Mouse (Mus musculus): ENCODE results near the gene Gbe1. TPM values are rescaled to one million over a fixed set of nuclear protein-coding genes. Genes with fewer than 3 reads are reported as not detected.
A peak's percentile ranks its signal among the peaks of the same experiment; 100 is the strongest.

Gbe1 gene
- polyA plus RNA-seq (2012; rRNA removed), result 2.2 and 3.0 TPM in 2 replicates
- polyA plus RNA-seq (2014; fragmentation: Nextera tagmentation; extraction: Ambion mirVana), result 5.7 and 6.4 TPM in 2 replicates

- Histone ChIP-seq H3K27ac (peak within 1 kb of the TSS; percentile 56), H3K9me3 (ENCODE audit: control insufficient read depth, low read length) (no peaks in the 10 kb centered on the region), H3K4me3 (ENCODE audit: insufficient read depth in 1 of 2, low read depth in 2 of 2, low read length in 2 of 2) (peak within 1 kb of the TSS; percentile 62 to 85), H3K4me1 (replicated peaks; ENCODE audit: control insufficient read depth in 2 of 2, insufficient read depth in 2 of 2, low read length in 1 of 2) (0 out of 4 replicates have a peak, but pooled peaks cover 0 to 3% of the 10 kb centered on the region in 2 experiments), H3K36me3 (replicated peaks; ENCODE audit: control insufficient read depth, insufficient read depth, low read depth) (no peaks in the 10 kb centered on the region), H3K4me2 (ENCODE audit: low read depth) (peak within 1 kb of the TSS; percentile 79), H3K27me3 (ENCODE audit: control insufficient read depth, insufficient read depth, low read length) (no peaks in the 10 kb centered on the region), H3K9ac (replicated peaks) (peak within 1 kb of the TSS; percentile 73)
- TF ChIP-seq EP300 (IDR thresholded peaks at IDR 0.05; ENCODE audit: low read depth) (peak; percentile 39; the same call in 1 of the 2 replicates), CTCF (IDR thresholded peaks at IDR 0.05; ENCODE audit: low read depth) (0 out of 2 replicates have a peak, but pooled peaks have one; percentile 32)
- DNase-seq (ENCODE audit: low read depth in 3 of 3, low spot score in 3 of 3), result peak; percentile 66 to 71 (median 69)
- WGBS (ENCODE audit: insufficient replicate concordance), result under 1% methylated on average over 73 of the region's 82 CpGs
- peak; percentile 97 for ATAC-seq (ENCODE audit: insufficient read depth)
Observed at GRCm38 (mm10) chr16:70313886-70314577, at the start of gene Gbe1. TSS of gene Gbe1 (plus strand) at chr16:70313949.

DNA sequence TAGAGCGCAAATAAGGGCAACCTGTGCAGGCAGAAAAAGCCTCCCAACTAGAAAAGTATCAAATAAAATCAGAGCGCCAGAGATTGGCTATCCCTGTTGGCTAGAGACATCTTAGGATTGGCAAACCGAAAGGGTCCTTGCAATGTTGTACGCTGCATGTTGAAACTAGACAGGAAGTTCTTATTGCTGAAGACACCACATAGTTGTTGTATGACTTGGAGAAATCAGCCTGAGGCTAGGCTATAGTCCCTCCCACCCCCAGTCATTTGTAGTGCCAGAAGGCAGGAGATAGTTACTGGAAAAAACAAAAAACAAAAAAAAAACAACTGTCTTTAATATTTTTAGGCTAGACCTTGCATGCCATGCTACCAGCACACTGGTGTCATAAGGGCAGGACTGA is 3.1 kb upstream of the Gbe1 start:
- ATAC-seq (ENCODE audit: insufficient read depth) (no peak), DNase-seq (ENCODE audit: low read depth in 3 of 3, low spot score in 3 of 3) (no peak)
- Histone ChIP-seq H3K4me3 (ENCODE audit: insufficient read depth in 1 of 2, low read depth in 2 of 2, low read length in 2 of 2) (no peak overlapping the region), H3K36me3 (replicated peaks; ENCODE audit: control insufficient read depth, insufficient read depth, low read depth) (no peaks in the 10 kb centered on the region), H3K9me3 (ENCODE audit: control insufficient read depth, low read length) (no peaks in the 10 kb centered on the region), H3K9ac (replicated peaks) (no peak overlapping the region), H3K4me1 (replicated peaks; ENCODE audit: control insufficient read depth in 2 of 2, insufficient read depth in 2 of 2, low read length in 1 of 2) (0 out of 4 replicates have a peak, but pooled peaks cover 0 to 3% of the 10 kb centered on the region in 2 experiments), H3K27me3 (ENCODE audit: control insufficient read depth, insufficient read depth, low read length) (no peaks in the 10 kb centered on the region), H3K27ac (no peak overlapping the region), H3K4me2 (ENCODE audit: low read depth) (no peak overlapping the region)
- 71% methylated on average over 4 of the region's 4 CpGs for WGBS (ENCODE audit: insufficient replicate concordance)
- no peak for TF ChIP-seq CTCF (IDR thresholded peaks at IDR 0.05; ENCODE audit: low read depth)
- no peak for TF ChIP-seq EP300 (IDR thresholded peaks at IDR 0.05; ENCODE audit: low read depth)

- TF ChIP-seq EP300 (IDR thresholded peaks at IDR 0.05; ENCODE audit: low read depth), result no peak
- TF ChIP-seq CTCF (IDR thresholded peaks at IDR 0.05; ENCODE audit: low read depth), result no peak
- H3K9ac ChIP-seq (replicated peaks), result peak overlapping the region; percentile 73
- H3K9me3 ChIP-seq (ENCODE audit: control insufficient read depth, low read length), result no peaks in the 10 kb centered on the region
- no peak for DNase-seq (ENCODE audit: low read depth in 3 of 3, low spot score in 3 of 3)
- H3K36me3 ChIP-seq (replicated peaks; ENCODE audit: control insufficient read depth, insufficient read depth, low read depth), result no peaks in the 10 kb centered on the region
- peak overlapping the region; percentile 79 for H3K4me2 ChIP-seq (ENCODE audit: low read depth)
- ATAC-seq (ENCODE audit: insufficient read depth), result no peak
- H3K27me3 ChIP-seq (ENCODE audit: control insufficient read depth, insufficient read depth, low read length), result no peaks in the 10 kb centered on the region
- H3K4me1 ChIP-seq (replicated peaks; ENCODE audit: control insufficient read depth in 2 of 2, insufficient read depth in 2 of 2, low read length in 1 of 2), result 0 out of 4 replicates have a peak, but pooled peaks cover 0 to 3% of the 10 kb centered on the region in 2 experiments
- peak overlapping the region; percentile 62 to 85 for H3K4me3 ChIP-seq (ENCODE audit: insufficient read depth in 1 of 2, low read depth in 2 of 2, low read length in 2 of 2)
- WGBS (ENCODE audit: insufficient replicate concordance), result 2% methylated on average over 7 of the region's 7 CpGs
- no peak overlapping the region for H3K27ac ChIP-seq
Observed at GRCm38 (mm10) chr16:70313496-70313885, 258 bp upstream of the Gbe1 start.

- H3K4me3 ChIP-seq (ENCODE audit: insufficient read depth in 1 of 2, low read depth in 2 of 2, low read length in 2 of 2), result peak overlapping the region; percentile 62 to 85
- H3K27ac ChIP-seq, result peak overlapping the region; percentile 56
- H3K9me3 ChIP-seq (ENCODE audit: control insufficient read depth, low read length), result no peaks in the 10 kb centered on the region
- peak overlapping the region; percentile 79 for H3K4me2 ChIP-seq (ENCODE audit: low read depth)
- ATAC-seq (ENCODE audit: insufficient read depth) (peak; percentile 1; the same call in 1 of the 2 replicates), DNase-seq (ENCODE audit: low read depth in 3 of 3, low spot score in 3 of 3) (peak in 1 of 3 experiments; percentile 19)
- H3K9ac ChIP-seq (replicated peaks), result peak overlapping the region; percentile 73
- H3K36me3 ChIP-seq (replicated peaks; ENCODE audit: control insufficient read depth, insufficient read depth, low read depth), result no peaks in the 10 kb centered on the region
- no peak for TF ChIP-seq EP300 (IDR thresholded peaks at IDR 0.05; ENCODE audit: low read depth)
- TF ChIP-seq CTCF (IDR thresholded peaks at IDR 0.05; ENCODE audit: low read depth), result no peak
- WGBS (ENCODE audit: insufficient replicate concordance), result under 1% methylated on average over 9 of the region's 9 CpGs
- 0 out of 4 replicates have a peak, but pooled peaks cover 0 to 3% of the 10 kb centered on the region in 2 experiments for H3K4me1 ChIP-seq (replicated peaks; ENCODE audit: control insufficient read depth in 2 of 2, insufficient read depth in 2 of 2, low read length in 1 of 2)
- no peaks in the 10 kb centered on the region for H3K27me3 ChIP-seq (ENCODE audit: control insufficient read depth, insufficient read depth, low read length)
Observed at GRCm38 (mm10) chr16:70314578-70314930, 805 bp downstream of the Gbe1 start.

GRCm38 (mm10) chr16:70315261-70315660 is 1.5 kb downstream of the Gbe1 start:
- H3K36me3 ChIP-seq (replicated peaks; ENCODE audit: control insufficient read depth, insufficient read depth, low read depth), result no peaks in the 10 kb centered on the region
- no peak for TF ChIP-seq EP300 (IDR thresholded peaks at IDR 0.05; ENCODE audit: low read depth)
- no peak for TF ChIP-seq CTCF (IDR thresholded peaks at IDR 0.05; ENCODE audit: low read depth)
- ATAC-seq (ENCODE audit: insufficient read depth) (no peak), DNase-seq (ENCODE audit: low read depth in 3 of 3, low spot score in 3 of 3) (no peak)
- no peak overlapping the region for H3K27ac ChIP-seq
- H3K4me3 ChIP-seq (ENCODE audit: insufficient read depth in 1 of 2, low read depth in 2 of 2, low read length in 2 of 2), result no peak overlapping the region; a peak in 1 of 4 replicates
- WGBS (ENCODE audit: insufficient replicate concordance), result 45% methylated on average over 3 of the region's 3 CpGs
- no peaks in the 10 kb centered on the region for H3K9me3 ChIP-seq (ENCODE audit: control insufficient read depth, low read length)
- no peak overlapping the region for H3K9ac ChIP-seq (replicated peaks)
- H3K4me1 ChIP-seq (replicated peaks; ENCODE audit: control insufficient read depth in 2 of 2, insufficient read depth in 2 of 2, low read length in 1 of 2), result 0 out of 4 replicates have a peak, but pooled peaks cover 0 to 3% of the 10 kb centered on the region in 2 experiments
- peak overlapping the region; percentile 79 for H3K4me2 ChIP-seq (ENCODE audit: low read depth)
- H3K27me3 ChIP-seq (ENCODE audit: control insufficient read depth, insufficient read depth, low read length), result no peaks in the 10 kb centered on the region

Measured in liver, embryonic 14.5 days (tissue).